Comparison of ENCODE assay signal across 12 mouse cellular contexts in genomic region chr11:38463568-38464238, GRCm38 (mm10).
"Had no signal": no experiment of that assay in that cellular context is flagged by ENCODE, and none has a peak within 500 bp of the region (broad histone marks: within the 10 kb centered on the region; RNA-seq: fewer than 3 reads in every experiment).

No protein-coding gene starts in this region.

- H3K4me3 ChIP-seq: hindbrain, embryonic 13.5 days; limb, embryonic 15.5 days; liver, embryonic 12.5 days; megakaryocyte, embryonic 14.5 days; midbrain, embryonic 15.5 days; neural tube, embryonic 12.5 days had no signal

- H3K4me1 ChIP-seq: hindbrain, embryonic 13.5 days; limb, embryonic 15.5 days; liver, embryonic 12.5 days; megakaryocyte, embryonic 14.5 days; midbrain, embryonic 15.5 days; neural tube, embryonic 12.5 days had no signal

- ATAC-seq: hindbrain, postnatal 0 days; liver, embryonic 12.5 days; midbrain, embryonic 15.5 days had no signal

- H3K27ac ChIP-seq: hindbrain, embryonic 13.5 days; hindbrain, postnatal 0 days; limb, embryonic 15.5 days; liver, embryonic 12.5 days; midbrain, embryonic 15.5 days; neural tube, embryonic 12.5 days had no signal

- H3K9me3 ChIP-seq: hindbrain, embryonic 13.5 days; limb, embryonic 15.5 days; liver, embryonic 12.5 days; megakaryocyte, embryonic 14.5 days; midbrain, embryonic 15.5 days; neural tube, embryonic 12.5 days had no signal

- H3K9ac ChIP-seq: hindbrain, embryonic 13.5 days; limb, embryonic 15.5 days; liver, embryonic 12.5 days; midbrain, embryonic 15.5 days; neural tube, embryonic 12.5 days had no signal

- H3K4me2 ChIP-seq: hindbrain, embryonic 13.5 days; limb, embryonic 15.5 days; liver, embryonic 12.5 days; midbrain, embryonic 11.5 days; midbrain, embryonic 15.5 days; neural tube, embryonic 12.5 days had no signal

- DNase-seq: kidney, adult 8-10 months; layer of hippocampus, adult 9-11 months; layer of hippocampus, postnatal 36 days; thymus, postnatal 4 days had no signal

- H3K36me3 ChIP-seq: hindbrain, embryonic 13.5 days; limb, embryonic 15.5 days; liver, embryonic 12.5 days; midbrain, embryonic 15.5 days; neural tube, embryonic 12.5 days had no signal

- H3K27me3 ChIP-seq: hindbrain, embryonic 13.5 days; limb, embryonic 15.5 days; liver, embryonic 12.5 days; megakaryocyte, embryonic 14.5 days; midbrain, embryonic 15.5 days; neural tube, embryonic 12.5 days had no signal
